18 mouse cellular contexts compared by ENCODE assay signal in the genomic region with DNA sequence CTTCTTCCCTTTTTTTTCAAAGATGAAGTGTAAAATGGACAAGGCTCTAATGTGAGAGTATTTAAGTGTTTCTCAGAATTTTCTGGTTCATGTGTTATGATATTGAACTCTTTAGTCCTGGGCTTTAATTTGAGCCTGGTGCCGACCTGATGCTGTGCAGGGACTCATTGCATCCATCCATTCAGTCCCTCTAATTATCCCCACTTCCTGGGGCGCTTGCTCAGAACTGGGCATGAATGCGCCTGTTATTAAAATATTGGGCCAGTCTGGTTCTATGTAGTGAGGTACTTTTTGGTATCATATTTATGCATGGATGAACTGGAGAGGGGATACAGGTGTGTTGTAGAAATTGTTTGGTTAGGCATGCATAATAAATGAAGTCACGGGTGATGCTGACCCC.
"Had no signal": no experiment of that assay in that cellular context is flagged by ENCODE, and none has a peak within 500 bp of the region (broad histone marks: within the 10 kb centered on the region; RNA-seq: fewer than 3 reads in every experiment).

No protein-coding gene starts in this region.

- DNase-seq: kidney, adult 9 months; kidney, postnatal 14 days; kidney, postnatal 4 days; left cerebral cortex, postnatal 4 days; liver, postnatal 0 days; lung, embryonic 14.5 days; midbrain, embryonic 14.5 days; right cerebral cortex, postnatal 25 days; spleen, adult 18-20 months; thymus, postnatal 36 days had no signal

- H3K4me3 ChIP-seq: limb, embryonic 12.5 days; limb, embryonic 15.5 days; stomach, embryonic 15.5 days had no signal

- H3K36me3 ChIP-seq: limb, embryonic 15.5 days; stomach, embryonic 15.5 days had no signal

- H3K27ac ChIP-seq: limb, embryonic 15.5 days; liver, embryonic 14.5 days; macrophage; stomach, embryonic 15.5 days had no signal

- H3K4me2 ChIP-seq: limb, embryonic 12.5 days; limb, embryonic 15.5 days; liver, embryonic 11.5 days; lung, embryonic 14.5 days; midbrain, embryonic 11.5 days; stomach, embryonic 15.5 days had no signal

- H3K9ac ChIP-seq: limb, embryonic 12.5 days; limb, embryonic 15.5 days; liver, embryonic 14.5 days; liver, postnatal 0 days; lung, embryonic 14.5 days; stomach, embryonic 15.5 days had no signal

- ATAC-seq: liver, postnatal 0 days; lung, postnatal 0 days had no signal

- H3K9me3 ChIP-seq: limb, embryonic 15.5 days; stomach, embryonic 15.5 days had no signal

- H3K4me1 ChIP-seq: limb, embryonic 12.5 days; limb, embryonic 15.5 days; stomach, embryonic 15.5 days had no signal

- H3K27me3 ChIP-seq: limb, embryonic 12.5 days; limb, embryonic 15.5 days; stomach, embryonic 15.5 days had no signal
